Mouse (Mus musculus) forebrain, postnatal 0 days (tissue): Measurements from ENCODE around the gene Ahnak2. TPM values are rescaled to one million over a fixed set of nuclear protein-coding genes. Genes with fewer than 3 reads are reported as not detected.
"Not testable (repeated sequence)": the region's sequence is repeated elsewhere in the genome, so short reads cannot be mapped to it uniquely, and the experiment has no call there.

Experiments used
- ATAC-seq: fragments of 200-750 bp; cut with Nextera tagmentation; 2 replicates; pipeline ENCODE4 v1.8.0; 2017; ENCODE audit warnings: mild to moderate bottlenecking, moderate library complexity
- DNase-seq: peaks from one replicate; pipeline ENCODE4 v3.0.0-alpha.2; 2015
- H3K27ac ChIP-seq: fragments of 300-500 bp; sonication (generic); 2 replicates; pipeline ENCODE4 v1.5.1; 2014; ENCODE audit warnings: low read depth, mild to moderate bottlenecking, antibody characterized with exemption, low read length, moderate library complexity, mixed read lengths
- H3K27me3 ChIP-seq: fragments of 300-500 bp; sonication (generic); 2 replicates; pipeline ENCODE4 v1.6.1; 2014; ENCODE audit warnings: mild to moderate bottlenecking, low read length, mixed read lengths; ENCODE audit not compliant: insufficient read depth
- H3K36me3 ChIP-seq: fragments of 300-500 bp; sonication (generic); 2 replicates; pipeline ENCODE4 v1.6.1; 2014; ENCODE audit warnings: mild to moderate bottlenecking, moderate library complexity; ENCODE audit not compliant: insufficient read depth
- H3K4me1 ChIP-seq: fragments of 300-500 bp; sonication (generic); 2 replicates; pipeline ENCODE4 v1.6.1; 2014; ENCODE audit warnings: antibody characterized with exemption; ENCODE audit not compliant: insufficient read depth
- H3K4me2 ChIP-seq: fragments of 300-500 bp; sonication (generic); 2 replicates; pipeline ENCODE4 v1.6.1; 2014; ENCODE audit warnings: low read depth, mild to moderate bottlenecking, moderate library complexity
- H3K4me3 ChIP-seq: fragments of 300-500 bp; sonication (generic); 2 replicates; pipeline ENCODE4 v1.5.1; 2014; ENCODE audit warnings: low read depth, low read length, mixed read lengths
- H3K9ac ChIP-seq: fragments of 300-500 bp; sonication (generic); 2 replicates; pipeline ENCODE4 v1.6.1; 2014; ENCODE audit warnings: mild to moderate bottlenecking
- H3K9me3 ChIP-seq: fragments of 300-500 bp; sonication (generic); 2 replicates; pipeline ENCODE4 v1.6.1; 2016; ENCODE audit warnings: low read length
- CTCF ChIP-seq: sonication (generic); IDR thresholded peaks from 2 replicates; pipeline ENCODE4 v1.5.1; 2016; ENCODE audit warnings: antibody characterized with exemption, control low read depth, low read depth
- WGBS: fragments of 180-500 bp; shearing (Covaris S2); extraction: QIAGEN DNeasy Blood & Tissue Kit; methylation state at CpG from one replicate; pipeline ENCODE4 v1.1.7; 2014; 5-methylcytosine and 5-hydroxymethylcytosine counted together
- polyA plus RNA-seq: library from polyadenylated mRNA; unstranded; fragments of >200 nt; fragmentation: Nextera tagmentation; extraction: Ambion mirVana; gene quantifications from 2 replicates; pipeline ENCODE4 v1.2.1, GENCODE M21; 2015
- total RNA-seq: library from RNA; depleted of rRNA; stranded (reverse); fragments of >200 nt; gene quantifications from 2 replicates; pipeline ENCODE4 v1.2.3, GENCODE M21; 2014

Gene Ahnak2
- total and polyA plus RNA-seq, 2 experiments from 2014 or later: 1.3 to 2.5 TPM

GRCm38 (mm10) chr12:112819057-112819662 lies 16.7 kb upstream of the Ahnak2 start:
- H3K9ac ChIP-seq: no peak overlapping the region
- no peak for TF ChIP-seq CTCF
- ATAC-seq: no peak
- WGBS: 91% methylated on average over 8 of the region's 8 CpGs
- H3K27ac ChIP-seq: no peak overlapping the region
- H3K4me2 ChIP-seq: no peak overlapping the region
- H3K4me3 ChIP-seq: no peak overlapping the region
- H3K9me3 ChIP-seq: no peaks in the 10 kb centered on the region
- H3K36me3 ChIP-seq: peaks cover 54% of the 10 kb centered on the region
- no peaks in the 10 kb centered on the region for H3K27me3 ChIP-seq
- H3K4me1 ChIP-seq: no peaks in the 10 kb centered on the region
- DNase-seq: no peak

- not testable (repeated sequence) for H3K4me2 ChIP-seq, H3K4me1 ChIP-seq, H3K27me3 ChIP-seq, ATAC-seq, DNase-seq, H3K9me3 ChIP-seq, H3K27ac ChIP-seq, H3K4me3 ChIP-seq, H3K9ac ChIP-seq
- peaks cover 66% of the 10 kb centered on the region for H3K36me3 ChIP-seq
- WGBS: 80% methylated on average over 7 of the region's 7 CpGs
Measured at GRCm38 (mm10) chr12:112816866-112817265, 14.4 kb upstream of the Ahnak2 start.

- H3K27me3 ChIP-seq: no peaks in the 10 kb centered on the region
- H3K36me3 ChIP-seq: peaks cover 60% of the 10 kb centered on the region
- no peak overlapping the region for H3K27ac ChIP-seq
- no peaks in the 10 kb centered on the region for H3K9me3 ChIP-seq
- WGBS: 56% methylated on average over 4 of the region's 4 CpGs
- TF ChIP-seq CTCF: peak; percentile 86
- DNase-seq (peak; percentile 60), ATAC-seq (no peak)
- no peak overlapping the region for H3K4me2 ChIP-seq
- H3K4me1 ChIP-seq: no peaks in the 10 kb centered on the region
- no peak overlapping the region for H3K4me3 ChIP-seq
- H3K9ac ChIP-seq: no peak overlapping the region
Measured at GRCm38 (mm10) chr12:112816294-112816693, 13.8 kb upstream of the Ahnak2 start.

- DNase-seq: no peak
- Histone ChIP-seq H3K36me3 (peaks cover 48% of the 10 kb centered on the region), H3K27ac (no peak overlapping the region), H3K4me2 (no peak overlapping the region), H3K27me3 (no peaks in the 10 kb centered on the region), H3K4me3 (no peak overlapping the region), H3K9me3 (no peaks in the 10 kb centered on the region), H3K9ac (no peak overlapping the region), H3K4me1 (0 out of 2 replicates have a peak, but pooled peaks cover 4% of the 10 kb centered on the region)
- WGBS: 74% methylated on average over 14 of the region's 14 CpGs
- TF ChIP-seq CTCF: no peak
- ATAC-seq: no peak
Measured at GRCm38 (mm10) chr12:112814682-112815470, 12.4 kb upstream of the Ahnak2 start.

GRCm38 (mm10) chr12:112813370-112813769 lies 10.9 kb upstream of the Ahnak2 start:
- Histone ChIP-seq H3K27me3 (no peaks in the 10 kb centered on the region), H3K4me3 (no peak overlapping the region), H3K4me1 (peaks cover 10% of the 10 kb centered on the region; the same call in 1 of the 2 replicates), H3K9me3 (no peaks in the 10 kb centered on the region), H3K4me2 (no peak overlapping the region), H3K27ac (no peak overlapping the region), H3K9ac (no peak overlapping the region), H3K36me3 (peaks cover 33% of the 10 kb centered on the region)
- WGBS: 89% methylated on average over 7 of the region's 7 CpGs
- TF ChIP-seq CTCF: no peak
- DNase-seq (no peak), ATAC-seq (no peak)

GRCm38 (mm10) chr12:112810092-112810885 lies 7.8 kb upstream of the Ahnak2 start:
- TF ChIP-seq CTCF: no peak
- H3K9ac ChIP-seq: no peak overlapping the region
- no peaks in the 10 kb centered on the region for H3K27me3 ChIP-seq
- DNase-seq (no peak), ATAC-seq (no peak)
- H3K9me3 ChIP-seq: no peaks in the 10 kb centered on the region
- H3K4me1 ChIP-seq: peaks cover 13% of the 10 kb centered on the region; the same call in 1 of the 2 replicates
- peak overlapping the region; percentile 97 for H3K4me2 ChIP-seq
- H3K36me3 ChIP-seq: peaks cover 24% of the 10 kb centered on the region
- WGBS: 64% methylated on average over 19 of the region's 19 CpGs
- no peak overlapping the region for H3K27ac ChIP-seq
- H3K4me3 ChIP-seq: no peak overlapping the region
